Mouse (Mus musculus): Measurements from ENCODE around the gene Rasip1.
"Not testable (repeated sequence)": the region's sequence is repeated elsewhere in the genome, so short reads cannot be mapped to it uniquely, and the experiment has no call there.

Gene Rasip1

DNA sequence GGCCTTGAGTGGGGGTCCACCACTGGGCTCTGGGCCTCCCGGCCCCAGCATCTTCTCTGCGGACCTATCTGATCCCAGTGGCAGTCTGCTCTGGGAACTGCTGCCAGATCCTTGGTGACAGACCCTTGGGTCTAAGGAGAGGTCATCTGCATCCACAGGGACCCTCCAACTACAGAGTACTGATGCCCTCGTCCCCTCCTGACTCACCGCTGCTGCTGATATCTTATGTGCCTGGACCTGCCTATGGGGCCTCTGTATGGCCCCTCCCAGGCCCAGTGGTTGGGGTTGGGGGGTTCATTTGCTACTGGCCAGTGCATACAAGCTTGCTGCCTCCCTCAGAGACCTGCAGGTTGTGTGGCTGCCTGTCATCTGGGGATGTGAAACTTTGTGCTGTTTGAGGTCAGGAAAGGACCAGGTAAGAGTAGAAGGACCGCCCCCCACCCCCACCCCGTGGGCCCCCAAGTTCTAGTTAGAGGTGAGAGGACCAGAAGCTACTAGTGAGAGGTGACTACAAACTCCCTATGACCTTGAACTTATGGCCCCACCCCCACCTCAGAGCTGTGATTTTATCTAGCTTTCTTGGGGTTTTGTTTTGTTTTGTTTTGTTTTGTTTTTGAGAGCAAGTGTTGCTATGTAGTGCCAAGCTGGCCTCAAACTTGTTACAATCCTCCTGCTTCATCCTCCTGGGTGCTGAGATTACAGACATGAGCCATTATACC, 17.7 kb downstream of the Rasip1 start:
- DNase-seq (ENCODE audit: inconsistent ontology term), result no peak

DNA sequence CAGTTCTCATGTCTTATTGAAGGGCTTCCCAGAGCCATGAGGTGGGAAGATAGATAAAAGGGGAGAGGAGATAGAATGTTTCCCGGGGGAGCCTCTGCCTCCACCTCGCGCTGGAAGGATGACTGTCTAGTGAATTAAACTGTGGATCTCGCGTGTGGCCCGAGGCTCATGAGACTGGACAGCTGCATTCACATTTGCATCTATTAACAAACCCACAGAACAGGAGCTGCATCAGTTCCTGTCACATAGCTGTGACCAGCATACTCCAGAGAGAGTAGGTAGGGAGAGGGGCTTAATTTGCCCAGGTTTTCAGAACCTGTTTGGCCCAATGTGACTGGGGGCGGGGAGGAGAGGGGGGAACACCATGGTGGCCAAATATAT, 18.3 kb downstream of the Rasip1 start:
- DNase-seq (ENCODE audit: inconsistent ontology term), result no peak

DNA sequence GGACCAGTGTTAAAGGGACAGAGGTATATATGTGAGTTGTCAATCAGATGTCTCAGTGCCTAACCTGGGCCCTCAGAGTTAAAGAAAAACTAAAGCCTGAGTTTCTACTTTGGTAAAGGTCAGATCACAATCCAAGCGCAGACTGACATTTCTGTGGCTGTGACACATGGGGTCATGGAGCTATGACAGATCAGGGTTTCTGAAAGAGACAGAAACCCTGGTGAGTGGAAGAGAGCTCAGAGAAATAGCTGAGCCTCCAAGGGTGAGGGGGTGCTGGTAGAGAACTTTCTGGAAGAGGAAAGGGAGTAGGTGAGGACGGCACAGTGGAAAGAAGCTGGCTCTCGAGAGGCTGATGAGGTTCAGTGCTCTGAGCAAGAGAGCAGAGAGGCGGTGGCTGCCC, 19.4 kb downstream of the Rasip1 start:
- DNase-seq (ENCODE audit: inconsistent ontology term), result no peak

DNA sequence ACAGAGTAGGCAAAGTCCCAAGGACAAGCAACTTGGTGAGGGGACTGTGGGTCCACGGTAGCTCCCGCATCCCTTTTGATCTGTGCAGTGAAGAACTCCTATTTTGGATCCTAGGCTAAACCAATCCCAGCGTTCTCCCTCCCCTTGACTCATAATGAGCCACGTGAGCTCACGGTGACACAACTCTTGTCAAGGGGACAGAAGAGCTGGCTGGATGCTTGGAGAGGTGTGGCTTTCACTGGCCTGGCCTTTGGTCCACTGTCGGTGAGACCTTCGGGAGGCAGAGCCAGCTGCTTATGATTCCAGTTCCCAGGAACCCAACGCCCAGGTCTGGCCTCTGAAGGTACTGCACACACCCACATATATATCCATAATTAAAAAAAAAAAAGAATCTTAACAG, 22.1 kb downstream of the Rasip1 start:
- no peak for DNase-seq (ENCODE audit: inconsistent ontology term)

- DNase-seq (ENCODE audit: inconsistent ontology term), result not testable (repeated sequence)
Observed at GRCm38 (mm10) chr7:45650484-45650883, 23.2 kb downstream of the Rasip1 start.

DNA sequence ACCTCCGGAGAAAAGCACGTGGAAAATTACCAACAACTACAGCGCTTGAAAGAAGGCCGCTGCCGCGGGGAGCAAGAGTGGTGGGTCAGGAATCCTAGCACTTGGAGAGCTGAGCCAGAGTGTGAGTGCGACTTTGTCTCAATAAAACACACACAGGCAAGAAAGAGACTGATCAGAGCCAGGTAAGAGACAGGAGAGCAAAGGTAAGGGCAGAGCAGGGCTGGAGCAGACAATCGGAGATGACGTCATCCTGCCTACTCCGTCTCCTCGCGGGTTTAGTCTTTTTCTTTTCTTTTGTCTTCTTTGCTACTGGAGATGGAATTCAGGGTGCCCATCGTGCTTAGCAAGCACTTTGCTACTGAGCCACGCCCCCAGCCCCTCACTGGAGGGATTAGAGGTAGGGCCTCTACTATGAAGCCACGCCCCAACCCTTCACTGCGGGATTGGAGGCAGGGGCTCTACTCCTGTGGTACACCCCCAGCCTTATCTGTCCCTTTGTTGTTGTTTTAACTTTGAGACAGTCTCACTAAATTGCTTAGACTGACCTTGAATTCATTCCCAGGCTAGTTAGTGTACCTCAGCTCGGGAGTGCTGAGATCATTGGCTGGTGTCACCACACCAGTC, 27.2 kb downstream of the Rasip1 start:
- peak; percentile 13 for DNase-seq (ENCODE audit: inconsistent ontology term)

DNA sequence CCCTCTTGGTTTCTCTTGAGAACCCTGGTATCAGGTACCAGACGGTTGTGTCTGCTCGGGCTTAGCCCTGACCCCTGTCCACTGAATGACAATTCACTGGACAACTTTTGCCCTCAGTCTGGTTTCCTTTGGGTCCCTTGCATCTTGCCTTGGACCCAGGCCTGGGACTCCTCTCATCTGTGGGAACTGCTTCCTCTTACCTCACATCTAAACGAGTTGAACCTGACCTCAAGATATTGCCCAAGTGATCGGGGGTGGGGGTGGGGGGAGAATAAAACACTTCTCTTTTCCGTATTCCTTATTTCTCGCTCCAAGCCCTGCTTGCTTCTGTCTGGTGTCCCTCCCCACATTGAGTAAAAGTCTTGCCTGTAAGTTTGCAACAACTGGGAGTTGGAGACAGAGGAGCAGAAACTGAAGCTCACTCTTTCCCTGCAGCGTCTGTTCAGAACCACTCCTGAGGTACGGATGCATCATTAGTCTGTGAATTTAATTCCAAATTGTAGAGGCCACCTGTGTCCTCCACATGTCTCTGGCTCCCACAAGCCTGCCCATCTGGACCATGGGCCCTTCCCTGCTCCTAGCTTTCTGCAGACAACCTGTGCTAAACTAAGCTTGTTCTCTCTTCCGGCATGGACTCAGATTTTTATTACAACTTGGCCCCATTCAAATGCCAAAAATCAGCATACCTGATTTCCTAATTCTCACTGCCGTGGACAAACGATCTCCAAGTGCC, 33.6 kb downstream of the Rasip1 start:
- DNase-seq (ENCODE audit: inconsistent ontology term), result no peak

DNA sequence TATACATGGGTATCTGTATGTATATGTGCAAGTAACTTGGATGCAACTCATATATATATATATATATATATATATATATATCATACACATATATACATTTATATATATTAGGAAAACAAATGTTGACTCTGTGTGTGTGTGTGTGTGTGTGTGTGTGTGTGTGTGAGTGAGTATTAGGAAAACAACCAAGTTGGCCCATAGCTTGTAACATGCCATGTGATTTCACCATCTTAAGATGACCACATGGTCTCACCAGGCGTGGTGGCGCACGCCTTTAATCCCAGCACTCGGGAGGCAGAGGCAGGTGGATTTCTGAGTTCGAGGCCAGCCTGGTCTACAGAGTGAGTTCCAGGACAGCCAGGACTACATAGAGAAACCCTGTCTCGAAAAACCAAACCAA, 34.4 kb downstream of the Rasip1 start:
- DNase-seq (ENCODE audit: inconsistent ontology term), result not testable (repeated sequence)

- no peak for DNase-seq (ENCODE audit: inconsistent ontology term)
Observed at GRCm38 (mm10) chr7:45665303-45666138, 38.2 kb downstream of the Rasip1 start.

DNA sequence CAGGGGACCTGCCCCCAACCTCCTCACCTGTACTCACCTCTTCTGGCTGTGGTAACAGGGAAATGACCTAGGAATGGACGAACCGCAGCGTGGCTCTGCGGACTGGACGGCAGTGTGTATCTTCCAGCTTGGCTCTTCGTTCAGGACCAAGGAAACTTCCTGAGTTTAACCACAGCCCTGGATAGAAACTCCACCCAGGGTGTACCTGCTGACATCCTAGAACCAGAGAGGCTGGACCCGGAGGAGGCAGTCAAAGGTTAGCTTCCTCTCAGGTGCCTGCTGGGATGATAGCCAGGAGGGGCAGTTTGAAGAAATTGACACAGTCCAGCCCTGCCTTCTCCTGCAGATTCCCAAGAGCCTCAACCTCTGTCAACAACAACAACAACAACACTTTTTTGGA, 38.9 kb downstream of the Rasip1 start, which contains the start of gene Fut2:
TSS of gene Fut2 (minus strand) at position 234 of the 400 bp plus-strand sequence.
- DNase-seq (ENCODE audit: inconsistent ontology term), result no peak

GRCm38 (mm10) chr7:45667761-45668160, 40.5 kb downstream of the Rasip1 start:
- no peak for DNase-seq (ENCODE audit: inconsistent ontology term)

DNA sequence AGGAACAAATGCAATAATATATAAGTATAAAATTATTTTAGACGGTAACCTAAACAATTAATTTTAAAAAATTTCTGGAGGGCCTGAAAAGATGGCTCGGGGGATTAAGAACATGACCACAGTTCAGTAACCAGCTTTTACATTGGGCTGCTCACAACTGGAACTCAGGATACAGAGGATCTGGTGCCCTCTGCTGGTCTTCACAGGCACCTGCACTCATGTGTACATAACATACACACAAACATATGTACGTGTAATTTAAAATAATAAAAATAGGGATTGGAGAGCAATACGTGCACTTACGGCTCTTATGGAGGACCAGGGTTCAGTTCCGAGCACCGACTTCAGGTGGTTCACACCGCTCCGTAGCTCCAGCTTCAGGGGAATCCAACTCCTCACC, 41.6 kb downstream of the Rasip1 start:
- DNase-seq (ENCODE audit: inconsistent ontology term), result no peak

- DNase-seq (ENCODE audit: inconsistent ontology term), result no peak
Observed at GRCm38 (mm10) chr7:45677627-45678295, 50.5 kb downstream of the Rasip1 start.

- DNase-seq (ENCODE audit: inconsistent ontology term), result no peak
Observed at GRCm38 (mm10) chr7:45678513-45678912, 51.2 kb downstream of the Rasip1 start.

DNA sequence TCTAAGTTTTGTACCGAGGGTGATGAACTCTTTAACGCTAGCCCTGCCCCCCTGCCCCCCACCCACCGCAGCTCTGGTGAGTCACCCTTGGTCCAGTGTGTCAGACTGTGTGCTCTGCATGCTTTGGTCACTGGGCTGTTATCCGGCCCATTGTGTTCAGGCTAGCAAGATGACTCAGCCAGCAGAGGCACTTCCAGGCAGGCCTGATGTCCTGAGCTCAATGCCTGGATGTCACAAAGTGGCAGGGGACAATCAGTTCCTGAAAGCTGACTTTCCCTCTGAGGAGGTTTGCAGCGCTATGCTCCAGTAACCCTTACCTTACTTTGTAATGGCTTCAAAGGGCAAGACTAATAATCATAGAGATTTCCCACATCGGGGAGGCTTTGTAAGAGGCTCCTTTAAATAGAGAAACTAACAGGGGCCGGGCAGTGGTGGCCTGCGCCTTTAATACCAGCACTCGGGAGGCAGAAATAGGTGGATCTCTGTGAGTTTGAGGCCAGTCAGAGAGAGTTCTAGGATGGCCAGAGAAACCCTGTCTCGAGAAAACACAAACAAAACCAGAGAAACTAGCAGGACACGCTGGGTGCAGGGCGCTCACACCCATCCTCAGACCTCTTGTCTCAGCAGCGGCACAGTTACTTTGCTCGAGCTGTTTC, 52.8 kb downstream of the Rasip1 start:
- peak; percentile 93 for DNase-seq (ENCODE audit: inconsistent ontology term)

GRCm38 (mm10) chr7:45681046-45681736, 53.9 kb downstream of the Rasip1 start:
- DNase-seq (ENCODE audit: inconsistent ontology term), result no peak

DNA sequence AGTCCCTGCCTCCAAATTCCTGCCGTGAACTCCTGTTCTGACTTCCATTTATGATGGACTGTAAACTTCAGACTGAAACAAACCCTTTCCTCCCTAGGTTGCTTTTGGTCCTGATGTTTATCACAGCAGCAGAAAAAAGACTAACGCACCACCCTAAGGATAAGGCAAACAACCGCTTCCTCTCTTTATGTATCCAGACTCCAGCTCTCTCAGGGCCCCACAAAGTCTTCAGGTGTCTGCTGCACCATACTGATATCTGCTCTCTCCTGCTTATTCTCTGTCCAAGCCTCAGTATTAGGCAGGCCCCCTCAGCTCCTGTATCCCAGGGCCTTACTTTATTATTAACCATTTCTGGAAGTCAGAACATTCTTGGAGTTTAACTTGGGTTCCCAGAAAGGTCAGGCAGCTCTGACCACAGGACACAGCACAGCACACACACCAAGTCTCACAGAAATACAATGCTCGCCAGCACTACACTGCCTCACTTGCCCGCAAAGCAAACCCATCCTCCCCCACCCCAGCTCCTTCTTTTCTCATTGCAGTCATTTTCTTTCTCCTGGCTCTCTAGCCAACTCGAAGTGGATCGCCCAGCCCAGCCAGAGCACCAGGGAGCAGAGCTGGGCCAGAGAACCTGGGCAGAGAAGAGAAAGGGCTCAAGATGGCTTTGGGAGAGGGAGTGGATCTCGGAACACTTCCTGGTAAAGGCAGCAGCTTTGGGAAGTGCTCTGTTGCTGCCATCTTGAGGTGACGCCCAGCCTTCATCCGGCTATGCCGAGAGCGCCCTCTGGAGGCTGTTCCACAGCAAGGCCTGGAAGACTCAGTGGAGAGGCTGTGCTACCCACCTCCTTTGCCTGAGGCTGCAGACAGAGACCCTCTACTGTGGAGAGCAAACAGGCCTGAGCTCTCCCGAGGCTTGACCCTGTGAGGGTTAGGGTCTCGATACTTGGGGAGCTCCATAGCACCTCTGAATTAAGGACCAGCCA, 55.1 kb downstream of the Rasip1 start:
- peak; percentile 79 for DNase-seq (ENCODE audit: inconsistent ontology term)

- DNase-seq (ENCODE audit: inconsistent ontology term), result no peak
Observed at GRCm38 (mm10) chr7:45683396-45684050, 56.2 kb downstream of the Rasip1 start, which contains the start of gene Ntn5. Ntn5 (plus strand) TSS chr7:45684022.

Measured in Muller cell, postnatal 12 days (primary cell).